Mouse (Mus musculus): ENCODE data around the gene Inka2. TPM values are rescaled to one million over a fixed set of nuclear protein-coding genes. Genes with fewer than 3 reads are reported as not detected.

The Inka2 gene
- polyA plus RNA-seq, 1 experiment from 2014 or later = 2.6 TPM

GRCm38 (mm10) chr3:105768529-105768928 lies 64.1 kb downstream of the Inka2 start:
- Histone ChIP-seq H3K9me3 (no peaks in the 10 kb centered on the region), H3K4me2 (no peak overlapping the region), H3K4me3 (no peak overlapping the region), H3K9ac (no peak overlapping the region), H3K27me3 (no peaks in the 10 kb centered on the region), H3K36me3 (no peaks in the 10 kb centered on the region), H3K4me1 (0 out of 2 replicates have a peak, but pooled peaks cover 2% of the 10 kb centered on the region), H3K27ac (no peak overlapping the region)
- no peak for ATAC-seq (ENCODE audit: borderline replicate concordance, extremely low read depth, low FRiP score, low TSS enrichment)
- WGBS = 74% methylated on average over 6 of the region's 6 CpGs

GRCm38 (mm10) chr3:105769380-105769779 lies 65.0 kb downstream of the Inka2 start:
- Histone ChIP-seq H3K4me3 (no peak overlapping the region), H3K36me3 (no peaks in the 10 kb centered on the region), H3K27ac (no peak overlapping the region), H3K27me3 (no peaks in the 10 kb centered on the region), H3K4me1 (no peaks in the 10 kb centered on the region), H3K9me3 (no peaks in the 10 kb centered on the region), H3K4me2 (no peak overlapping the region), H3K9ac (no peak overlapping the region)
- ATAC-seq (ENCODE audit: borderline replicate concordance, extremely low read depth, low FRiP score, low TSS enrichment) = no peak
- WGBS = 81% methylated on average over 2 of the region's 2 CpGs

Other genes with a start within 250 kb of the Inka2 start
- 40.8 and 41.3 TPM in 2 replicates for gene Ddx20, start 17.0 kb upstream of the Inka2 start, polyA plus RNA-seq (2015; fragmentation: Nextera tagmentation; extraction: Ambion mirVana)
- gene Rap1a, start 96.7 kb downstream of the Inka2 start, polyA plus RNA-seq (2015; fragmentation: Nextera tagmentation; extraction: Ambion mirVana) = 122 and 125 TPM in 2 replicates
- 0.14 and 0.21 TPM in 2 replicates for gene Adora3, start 166.3 kb downstream of the Inka2 start, polyA plus RNA-seq (2015; fragmentation: Nextera tagmentation; extraction: Ambion mirVana)
- gene Tmigd3, start 166.3 kb downstream of the Inka2 start, polyA plus RNA-seq (2015; fragmentation: Nextera tagmentation; extraction: Ambion mirVana) = 0.25 and 0.47 TPM in 2 replicates
- 0.82 and 0.93 TPM in 2 replicates for gene I830077J02Rik, start 228.1 kb downstream of the Inka2 start, polyA plus RNA-seq (2015; fragmentation: Nextera tagmentation; extraction: Ambion mirVana)